Mouse (Mus musculus) embryonic fibroblast, embryonic 13.5 days (primary cell): ENCODE measurements around the gene Rnase11.

Experiments
- CTCF ChIP-seq: IDR thresholded peaks from 2 replicates; pipeline ENCODE4 v1.5.1; 2011; ENCODE audit warnings: mild to moderate bottlenecking, control low read depth, low read length, moderate library complexity, borderline replicate concordance; ENCODE audit not compliant: insufficient read depth
- POLR2A ChIP-seq: IDR thresholded peaks from 2 replicates; pipeline ENCODE4 v1.6.1; 2011; ENCODE audit warnings: low read depth, mild to moderate bottlenecking, control low read depth, low read length, moderate library complexity

DNA sequence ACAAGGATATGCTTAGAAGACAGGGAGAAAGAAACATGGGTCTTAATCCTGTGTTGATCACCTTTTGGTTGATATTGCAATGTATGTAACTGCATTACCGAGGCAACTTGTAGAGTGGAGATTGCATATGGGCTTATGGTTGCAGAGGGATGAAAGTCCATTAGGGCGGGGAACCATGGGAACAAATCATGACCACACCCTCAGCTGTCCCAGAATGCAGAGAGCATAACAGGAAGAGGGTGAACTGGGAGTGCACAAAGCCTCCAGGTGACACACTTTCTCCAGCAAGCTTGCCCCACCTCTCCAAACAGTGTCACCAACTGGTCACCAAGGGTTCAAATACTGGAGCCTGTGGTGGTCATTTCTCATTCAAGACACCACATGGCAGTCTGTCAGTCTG is 31.1 kb upstream of the Rnase11 start:
- TF ChIP-seq CTCF (no peak), POLR2A (no peak)
